Mouse (Mus musculus) adrenal gland, adult 18-20 months (tissue): Measurements from ENCODE around the gene Pcbp4. TPM values are rescaled to one million over a fixed set of nuclear protein-coding genes. Genes with fewer than 3 reads are reported as not detected.

ENCODE experiments used
- DNase-seq, 2 experiments: peaks; one replicate each; pipeline ENCODE4 v3.0.0; 2021 to 2022; ENCODE audit warnings: low spot score in 2 of 2
- total RNA-seq, 2 experiments: library from RNA; stranded (reverse); gene quantifications; 1 replicate in 1 of 2; 2 replicates in 1 of 2; pipeline ENCODE4 v1.2.3; 2021

The Pcbp4 gene
- total RNA-seq, 2 experiments from 2014 or later: 22.4 to 28.0 TPM

DNA sequence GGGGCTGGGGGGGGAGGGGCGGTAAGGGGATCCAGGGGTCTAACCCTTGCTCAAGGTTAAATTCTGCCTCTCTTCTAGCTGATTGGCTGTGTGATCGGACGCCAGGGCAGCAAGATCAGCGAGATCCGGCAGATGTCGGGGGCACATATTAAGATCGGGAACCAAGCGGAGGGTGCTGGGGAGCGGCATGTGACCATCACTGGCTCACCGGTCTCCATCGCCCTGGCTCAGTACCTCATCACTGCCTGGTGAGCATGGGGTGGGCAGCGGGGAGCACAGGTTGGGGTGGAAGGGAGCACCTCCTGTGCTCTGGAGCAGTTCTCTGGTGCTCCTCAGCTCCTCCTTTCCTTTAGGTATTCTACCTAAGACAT is 9.3 kb downstream of the Pcbp4 start:
- no peak for DNase-seq

DNA sequence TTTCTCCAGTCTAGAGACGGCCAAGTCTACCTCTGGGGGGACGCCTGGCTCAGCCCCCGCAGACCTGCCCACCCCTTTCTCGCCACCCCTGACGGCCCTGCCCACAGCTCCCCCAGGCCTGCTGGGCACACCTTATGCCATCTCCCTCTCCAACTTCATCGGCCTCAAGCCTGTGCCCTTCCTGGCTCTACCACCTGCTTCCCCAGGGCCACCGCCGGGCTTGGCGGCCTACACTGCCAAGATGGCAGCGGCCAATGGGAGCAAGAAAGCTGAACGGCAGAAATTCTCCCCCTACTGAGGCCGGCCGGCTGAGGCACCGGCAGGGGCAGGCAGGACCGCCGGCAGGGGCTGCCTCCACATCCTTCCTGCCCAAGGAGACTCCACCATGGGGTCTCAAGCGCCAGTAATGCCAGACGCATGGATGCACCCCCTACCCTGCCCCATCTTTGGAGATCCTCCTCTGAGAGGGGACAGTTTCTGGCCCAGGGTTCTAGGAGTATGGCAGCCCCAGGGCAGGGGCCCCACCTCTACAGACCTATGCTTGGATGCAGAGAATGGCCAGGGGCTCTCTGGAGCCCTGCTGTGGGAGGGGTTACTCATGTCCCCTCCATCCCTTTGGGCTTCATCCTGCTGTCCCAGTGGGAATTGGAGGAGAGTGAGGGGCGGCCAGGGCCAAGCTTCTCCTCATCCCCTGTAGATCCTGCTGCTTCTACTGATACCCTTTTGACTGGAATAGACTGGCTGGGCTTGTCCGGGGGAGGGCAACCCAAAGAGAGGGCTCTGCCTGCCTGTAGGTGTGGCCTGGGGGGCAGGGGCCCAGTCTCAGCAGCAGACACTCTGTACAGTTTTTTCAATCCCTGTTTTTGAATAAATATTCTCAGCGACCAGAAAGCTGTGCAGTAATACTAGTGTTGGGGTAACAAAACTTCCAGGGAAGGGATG is 10.3 kb downstream of the Pcbp4 start:
- no peak for DNase-seq

DNA sequence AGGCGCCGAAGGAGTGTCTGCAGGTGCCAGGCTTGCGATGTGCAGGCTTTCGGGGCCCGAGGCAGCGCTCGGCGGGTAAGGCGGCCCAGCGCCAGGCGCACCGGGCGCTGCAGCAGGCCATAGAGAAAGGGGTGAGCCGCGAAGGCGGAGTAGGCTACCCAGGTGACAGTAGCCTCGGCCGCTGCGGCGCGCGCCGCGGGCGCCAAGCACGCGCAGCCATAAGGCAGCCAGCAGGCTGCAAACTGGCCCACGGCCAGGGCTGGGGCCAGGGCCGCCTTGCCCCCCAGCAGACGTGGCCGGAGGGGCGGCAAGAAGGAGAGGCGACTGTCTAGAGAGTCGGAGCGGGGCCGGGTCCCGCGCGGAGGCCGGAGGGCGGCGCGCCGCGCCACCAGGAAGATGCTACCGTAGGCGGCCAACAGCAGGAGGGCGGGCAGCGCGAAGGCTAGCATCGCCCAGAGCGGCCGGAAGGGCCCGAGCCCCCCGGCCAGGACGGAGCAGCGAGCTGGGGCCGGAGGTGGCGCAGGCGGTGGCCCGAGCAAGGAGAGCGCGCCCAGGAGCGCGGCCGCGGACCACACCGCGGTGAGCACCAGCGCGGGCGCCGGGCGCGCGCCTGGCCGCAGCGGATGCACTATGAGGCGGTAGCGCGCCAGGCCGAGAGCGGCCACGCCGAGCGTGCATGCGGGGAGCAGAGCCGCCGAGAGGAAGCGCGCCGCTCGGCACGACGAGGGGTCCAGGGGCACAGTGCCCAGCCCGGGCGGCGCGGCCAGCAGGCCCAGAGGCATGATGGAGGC is 11.9 kb downstream of the Pcbp4 start:
- DNase-seq: peak in 1 of 2 experiments; percentile 39

DNA sequence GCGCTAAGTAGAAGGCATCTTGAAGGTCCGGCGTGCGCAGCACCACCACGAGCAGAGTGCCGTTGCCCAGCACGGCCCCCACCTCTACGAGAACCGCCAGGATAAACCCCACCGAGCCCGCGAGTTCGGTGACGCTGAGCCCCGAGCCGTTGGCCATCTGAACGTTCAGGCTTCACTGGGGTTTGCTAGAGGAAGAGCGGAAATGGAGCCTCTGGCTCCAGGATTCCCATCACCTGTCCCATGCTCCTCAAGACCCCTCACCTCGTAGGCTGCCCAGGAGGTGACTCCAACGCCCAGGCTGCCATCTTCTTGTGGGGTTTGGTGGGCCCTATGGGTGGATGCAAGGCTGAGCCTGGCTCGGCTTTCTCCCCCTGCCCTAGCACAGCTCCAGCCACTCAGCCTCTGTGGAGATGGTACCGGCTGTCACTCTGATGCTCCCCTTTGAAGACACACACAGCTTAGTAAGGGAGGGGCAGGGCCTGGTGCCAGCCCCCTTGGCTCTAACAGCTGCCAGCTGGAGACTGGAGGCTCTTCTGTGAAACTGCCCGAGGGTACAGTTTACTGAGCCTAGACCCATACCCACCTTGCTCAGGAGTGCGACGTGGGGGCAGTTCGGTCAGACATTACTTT is 12.6 kb downstream of the Pcbp4 start, which contains the start of gene Gpr62:
Gene Gpr62, minus strand, starts transcription at position 368 of the 630 bp plus-strand sequence.
- DNase-seq: no peak

DNA sequence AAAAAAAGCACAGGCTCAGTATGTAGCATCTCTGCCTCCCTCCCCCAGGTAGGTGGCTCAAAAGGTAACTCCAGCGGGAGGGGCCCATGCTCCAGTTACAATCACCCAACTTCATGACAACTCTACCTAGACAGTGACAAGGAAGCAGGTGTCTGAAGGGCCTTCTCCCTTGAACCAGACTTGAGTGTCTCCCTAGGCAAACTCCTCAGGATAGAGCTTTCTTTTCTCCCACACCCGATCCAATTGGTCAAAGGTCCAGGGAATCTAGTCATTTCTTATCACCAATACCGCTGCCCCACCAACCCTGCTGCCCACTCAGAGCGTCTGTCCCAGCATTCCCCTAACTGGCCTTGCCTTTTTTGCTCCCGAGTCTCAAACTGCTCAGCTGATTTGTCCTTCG is 13.6 kb downstream of the Pcbp4 start:
- DNase-seq: no peak

DNA sequence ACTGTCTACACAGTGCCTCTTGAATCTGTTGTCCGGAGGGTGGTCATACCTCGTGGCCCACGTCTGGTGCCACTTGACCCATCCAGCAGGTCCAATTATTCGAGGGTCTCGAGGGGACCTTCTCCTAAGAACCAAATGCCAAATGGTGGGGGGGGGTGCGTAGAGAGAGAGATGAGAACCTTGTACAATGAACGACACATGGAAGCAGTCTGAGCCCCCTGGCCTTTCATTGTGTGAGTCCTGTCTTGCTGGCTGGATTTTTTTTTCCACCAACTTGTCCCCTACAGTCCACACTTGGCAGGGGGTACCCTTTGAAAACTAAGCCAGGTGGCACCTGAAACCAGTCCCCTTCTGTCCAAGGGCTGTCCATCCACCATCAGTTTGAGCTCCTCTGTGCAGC is 14.7 kb downstream of the Pcbp4 start:
- DNase-seq: no peak

DNA sequence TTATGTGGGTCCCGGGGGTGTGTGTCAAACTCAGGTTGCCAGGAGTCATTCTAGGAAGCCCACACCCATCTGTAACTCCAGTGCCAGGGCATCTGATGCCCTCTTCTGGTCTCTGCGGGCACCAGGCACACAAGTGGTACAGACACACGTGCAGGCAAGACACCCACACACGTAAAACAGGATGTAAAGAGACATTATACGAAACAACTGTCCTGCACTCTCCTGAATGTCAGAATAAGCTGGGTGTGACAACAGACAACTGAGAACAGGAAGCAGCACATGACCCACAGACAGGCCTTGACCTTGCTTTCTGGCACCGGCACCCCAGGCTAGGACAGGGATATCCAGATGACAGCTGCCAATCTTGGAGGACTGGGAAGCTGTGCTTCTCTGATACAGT is 16.2 kb downstream of the Pcbp4 start:
- no peak for DNase-seq

DNA sequence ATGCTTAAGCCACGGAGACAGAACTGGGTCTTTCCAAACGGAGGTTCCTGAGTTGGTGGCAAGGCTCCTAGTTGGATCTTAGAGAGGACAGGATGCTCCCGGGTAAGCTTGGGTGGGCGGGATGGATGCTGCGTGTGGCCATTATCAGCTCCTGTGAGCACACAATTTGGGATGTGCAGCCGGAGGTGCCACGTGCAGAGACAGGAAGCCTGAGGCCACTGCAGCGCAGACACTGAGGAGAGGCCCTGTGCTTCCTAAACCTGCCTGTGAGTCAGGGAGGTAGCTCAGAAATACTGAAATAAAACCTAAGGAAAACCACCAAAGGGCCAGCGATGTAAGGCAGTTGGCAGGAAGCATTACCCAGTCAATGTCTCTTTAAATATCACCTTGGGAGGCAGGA is 16.7 kb downstream of the Pcbp4 start:
- DNase-seq: no peak

DNA sequence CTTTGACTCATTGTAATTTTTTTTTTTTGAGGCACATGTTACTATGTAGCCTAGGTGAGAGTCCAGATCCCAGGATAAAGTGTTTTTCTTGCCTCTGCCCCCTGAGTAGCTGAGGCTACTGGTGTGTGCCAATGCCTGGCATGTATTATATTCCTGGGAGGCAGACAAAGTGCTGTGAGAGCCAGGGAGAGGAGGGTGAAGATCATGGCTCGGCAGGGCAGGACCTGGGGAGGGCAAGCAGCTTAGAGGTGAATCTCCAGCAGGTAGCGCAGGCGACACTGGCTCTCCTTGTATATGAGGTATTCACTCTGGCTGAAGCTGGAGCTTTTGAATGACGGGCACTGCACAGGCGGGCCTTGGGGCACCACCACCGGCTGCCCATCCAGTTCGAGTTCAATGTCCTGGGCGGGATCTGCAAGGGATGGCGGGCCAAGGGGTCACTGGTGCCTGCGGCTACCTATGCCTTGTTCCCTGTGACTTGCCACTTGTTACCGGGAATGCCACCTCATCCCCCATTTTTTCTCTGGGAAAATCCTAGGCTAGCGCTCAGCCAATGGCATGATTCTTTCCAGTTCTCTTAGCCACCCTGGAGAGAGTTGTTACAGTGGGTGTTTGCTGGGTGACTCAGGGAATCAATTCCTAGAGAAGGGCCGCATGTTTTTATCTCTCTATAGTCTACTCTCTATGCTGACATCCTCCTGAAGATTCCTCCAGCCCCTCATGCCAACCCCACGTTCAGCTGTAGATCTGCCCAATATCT is 18.1 kb downstream of the Pcbp4 start:
- peak in 1 of 2 experiments; percentile 18 for DNase-seq

DNA sequence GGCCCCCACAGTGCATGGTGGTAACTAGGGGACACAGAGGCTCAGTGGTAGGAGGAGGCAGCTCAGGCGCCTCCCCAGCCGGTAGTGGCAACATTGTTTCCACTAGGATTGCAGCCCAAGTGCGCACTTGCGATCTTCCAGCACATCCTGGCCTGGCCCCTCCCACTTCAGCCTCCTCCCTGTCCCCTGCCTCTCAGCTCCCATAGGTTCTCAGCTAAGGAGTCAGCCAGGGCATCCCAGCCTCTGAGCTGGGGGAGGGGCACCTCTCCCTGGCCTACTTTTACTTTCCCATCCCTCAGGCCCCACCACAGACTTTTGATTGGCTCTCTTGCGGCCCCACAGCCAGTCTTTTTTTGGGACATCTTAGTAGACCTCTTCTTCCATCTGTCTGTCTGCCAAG is 18.8 kb downstream of the Pcbp4 start:
- peak in 1 of 2 experiments; percentile 34 for DNase-seq

DNA sequence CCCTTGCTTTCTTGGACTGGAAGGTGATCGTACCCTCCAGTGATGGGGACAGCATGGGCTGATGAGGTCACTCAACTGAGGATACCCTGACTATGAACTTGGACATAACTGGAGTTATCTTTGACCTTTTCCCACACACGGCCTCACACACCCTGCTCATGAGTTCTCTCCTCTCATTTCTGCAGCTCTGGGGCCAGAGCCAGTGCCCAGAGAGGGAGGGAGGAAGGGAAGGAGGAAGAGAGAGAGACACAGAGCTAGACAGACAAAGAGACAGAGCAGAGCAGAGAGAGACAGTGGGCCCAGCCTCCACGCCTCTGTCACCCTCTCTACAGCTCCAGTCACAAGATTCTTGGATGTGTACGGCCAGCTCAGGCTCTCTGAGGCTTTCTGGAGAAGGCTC is 19.2 kb downstream of the Pcbp4 start:
- DNase-seq: peak in 1 of 2 experiments; percentile 20

DNA sequence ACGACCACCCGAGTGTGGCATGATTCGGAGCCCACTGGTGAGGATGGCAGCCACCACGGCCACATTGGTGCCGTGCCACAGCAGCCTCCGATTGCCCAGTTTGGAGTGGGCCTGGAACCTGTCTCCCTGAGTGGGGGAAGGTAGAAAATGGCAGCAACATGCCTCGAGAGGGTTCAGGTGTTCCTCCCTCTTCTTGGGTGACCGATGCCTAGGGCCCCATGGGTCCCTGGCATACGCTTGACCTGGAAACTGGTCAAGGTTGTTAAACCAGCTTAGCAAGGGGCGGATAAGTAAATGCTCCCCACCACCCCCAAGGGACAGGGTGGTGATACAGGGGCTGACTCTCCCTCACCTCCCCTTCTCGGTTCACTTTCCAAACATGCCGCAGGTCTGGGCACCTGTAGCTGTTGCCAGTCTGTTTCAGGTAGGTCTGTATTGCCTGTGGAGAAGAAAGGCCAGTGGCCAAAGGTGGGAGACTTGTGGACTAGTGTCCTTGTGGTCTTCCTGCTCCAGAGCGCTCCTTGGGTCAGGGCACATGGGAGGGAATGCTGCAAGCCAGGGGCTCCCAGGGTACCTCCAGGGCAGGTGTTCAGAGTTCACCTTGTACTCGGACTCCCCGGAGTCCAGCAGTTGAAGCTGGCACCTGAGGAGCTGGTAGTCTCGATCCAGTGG is 20.1 kb downstream of the Pcbp4 start:
- peak in 1 of 2 experiments; percentile 26 for DNase-seq

DNA sequence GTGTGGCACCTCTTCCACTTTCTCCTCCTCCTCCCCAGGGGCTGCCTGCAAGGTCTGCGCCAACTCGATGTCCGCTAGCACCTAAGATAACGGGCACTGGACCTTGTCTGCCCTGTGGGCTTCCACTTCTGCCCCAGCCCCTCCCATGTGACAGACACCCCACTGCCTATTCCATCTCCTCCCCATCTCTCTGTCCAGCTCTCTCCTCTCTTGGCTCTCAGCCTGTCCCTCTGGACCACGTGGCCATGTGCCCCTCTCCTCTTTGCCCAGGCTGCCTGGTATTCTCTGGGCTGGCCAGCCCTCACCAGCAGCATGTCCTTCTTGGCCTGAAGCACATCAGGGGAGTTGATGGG is 20.6 kb downstream of the Pcbp4 start:
- DNase-seq: peak in 1 of 2 experiments; percentile 22

DNA sequence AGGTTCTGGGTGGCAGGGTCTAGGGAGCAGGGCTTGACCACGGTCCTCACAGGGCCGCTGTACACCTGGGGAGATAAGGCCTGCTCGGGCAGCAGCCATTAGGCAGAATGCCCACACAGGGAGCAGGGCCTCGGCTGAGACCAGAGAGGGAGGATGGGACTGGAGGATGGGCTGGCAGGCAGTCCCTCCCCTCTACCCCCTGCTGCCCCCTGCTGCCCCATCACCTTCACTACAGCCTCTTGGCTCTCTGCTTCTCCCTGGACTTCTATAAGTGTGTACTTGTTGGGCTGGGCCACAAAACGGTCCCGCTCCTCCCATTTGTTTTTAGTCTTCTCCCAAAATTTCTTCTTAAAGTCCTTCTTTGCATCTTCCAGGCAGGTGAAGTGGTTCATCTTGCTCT is 21.4 kb downstream of the Pcbp4 start:
- DNase-seq: peak; percentile 51 to 64

DNA sequence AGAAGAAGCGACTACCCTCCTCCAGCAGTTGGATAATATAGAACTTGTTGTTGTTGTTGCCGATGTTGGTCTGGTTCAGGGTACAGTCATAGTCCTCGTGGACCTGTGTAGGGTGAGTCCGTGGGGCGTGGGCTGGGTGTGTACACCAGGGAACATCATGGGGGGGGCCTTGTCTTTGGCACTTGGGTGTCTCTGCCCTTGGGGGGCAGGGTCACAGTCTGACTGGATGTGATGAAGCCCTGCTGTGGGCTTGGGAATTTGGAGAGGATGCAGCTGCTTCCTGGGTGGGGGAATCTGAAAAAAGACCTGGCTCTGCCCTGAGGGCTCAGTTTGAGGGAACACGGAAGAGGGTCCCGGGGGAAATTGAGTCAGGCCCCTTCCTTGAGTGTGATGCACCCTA is 22.0 kb downstream of the Pcbp4 start:
- peak in 1 of 2 experiments; percentile 26 for DNase-seq

DNA sequence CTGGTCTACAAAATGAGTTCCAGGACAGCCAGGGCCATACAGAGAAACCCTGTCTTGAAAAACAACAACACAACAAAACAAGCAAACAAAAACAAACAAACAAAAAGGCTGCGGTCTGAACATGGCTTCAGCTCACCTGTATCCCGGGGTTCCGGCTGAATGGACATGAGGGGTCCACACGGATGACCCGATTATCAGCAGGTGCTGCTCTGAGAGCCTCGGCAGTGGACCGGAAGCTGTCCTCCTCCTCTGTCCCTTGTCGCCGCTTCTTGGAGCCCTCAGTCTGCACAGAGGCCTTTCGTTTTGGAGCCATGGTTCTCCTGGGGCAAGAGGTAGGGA is 22.5 kb downstream of the Pcbp4 start, which contains the start of gene Rrp9:
Gene Rrp9, plus strand, starts transcription at position 301 of the 339 bp plus-strand sequence.
- DNase-seq: no peak

DNA sequence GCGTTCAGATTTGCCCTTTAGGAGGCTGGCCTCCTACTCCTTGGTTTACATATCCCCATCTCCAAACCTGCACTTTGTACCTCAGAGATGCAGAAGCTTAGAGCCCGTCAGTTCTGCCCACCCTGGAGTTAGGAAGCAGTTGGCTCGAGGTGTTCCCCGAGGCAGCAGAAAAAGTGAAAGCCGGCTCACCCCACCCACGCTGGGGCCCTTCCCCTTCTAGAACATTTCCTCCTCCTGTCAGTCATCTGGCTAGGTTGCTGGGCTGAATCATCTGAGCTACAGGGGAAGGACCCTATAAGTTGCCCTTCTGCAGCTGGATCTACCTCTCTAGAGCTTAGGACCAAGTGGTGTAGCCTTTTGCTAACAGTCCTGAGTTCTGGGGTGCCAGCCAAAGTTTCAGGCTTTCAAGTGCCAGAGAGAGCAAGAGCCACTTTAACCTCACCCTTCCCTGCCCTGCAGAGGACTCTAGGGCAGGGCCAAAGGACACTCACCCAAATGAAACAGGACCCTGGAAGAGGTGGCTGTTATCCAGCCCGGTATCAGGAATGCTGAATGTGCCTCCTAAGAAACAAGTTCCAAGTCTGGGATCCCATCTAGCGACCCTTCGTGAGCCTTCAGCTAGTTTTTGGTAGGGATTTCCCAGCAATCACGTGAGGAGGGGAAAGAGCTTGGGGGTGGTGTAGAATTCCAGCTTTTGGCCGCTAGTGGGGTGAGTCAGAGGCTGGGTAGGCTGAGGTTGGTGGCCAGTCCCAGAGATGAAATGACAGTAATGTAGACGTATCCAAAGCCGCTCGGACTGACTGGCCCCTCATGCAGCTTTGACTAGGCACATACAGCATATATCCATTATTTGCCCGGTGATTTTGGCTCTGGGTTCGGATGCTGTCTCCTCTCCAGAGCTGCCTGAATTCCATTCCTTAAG is 23.2 kb downstream of the Pcbp4 start:
- DNase-seq: peak; percentile 60 to 62

DNA sequence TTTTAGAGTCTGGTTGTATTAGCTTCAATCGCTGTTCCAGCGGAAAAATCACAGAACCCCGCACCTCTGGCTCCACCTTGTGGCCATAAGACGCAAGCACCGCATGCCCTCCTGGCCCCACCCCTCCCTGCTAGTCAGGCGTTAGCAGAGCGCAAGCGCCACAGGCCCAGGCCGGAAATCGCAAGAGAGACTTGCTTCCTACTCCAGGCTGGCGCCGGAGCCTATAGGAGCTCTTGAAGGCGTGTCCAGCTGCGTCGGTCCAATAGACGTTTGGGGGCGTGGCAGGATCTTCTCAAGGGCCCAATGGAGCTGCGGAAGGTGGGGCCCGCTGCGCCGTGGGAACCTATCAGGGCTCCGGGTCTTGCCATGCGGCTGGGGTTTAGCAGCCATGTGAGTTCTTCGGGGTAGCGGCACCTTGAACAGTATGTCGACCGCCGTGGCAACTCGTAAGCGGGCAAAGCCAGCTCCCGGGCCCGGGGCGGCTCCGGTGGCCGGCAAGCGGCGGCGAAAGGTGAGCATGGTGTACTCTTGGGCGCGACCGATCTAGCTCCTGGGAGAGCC is 23.9 kb downstream of the Pcbp4 start, which contains the start of gene Parp3:
Gene Parp3, minus strand, starts transcription at position 26 of the 561 bp plus-strand sequence.
- DNase-seq: peak; percentile 94 to 97

DNA sequence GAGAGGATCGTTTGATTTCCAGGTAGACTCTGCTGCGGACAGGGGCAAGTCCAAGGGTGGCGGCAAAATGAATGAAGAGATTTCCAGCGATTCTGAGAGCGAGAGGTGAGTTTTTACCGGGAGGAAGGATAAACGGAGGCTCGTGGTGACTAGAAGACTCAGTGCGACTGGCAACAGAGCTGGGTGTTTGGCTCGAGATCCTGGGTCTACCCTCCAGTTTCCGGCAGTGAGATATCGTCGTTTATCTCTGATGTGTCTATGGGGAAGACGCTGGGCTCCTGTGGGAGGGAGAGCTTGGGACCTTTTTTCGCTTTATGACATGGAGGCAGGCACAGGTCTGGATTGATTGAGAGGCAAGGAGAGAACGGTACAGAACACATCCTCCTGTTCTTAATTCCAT is 24.6 kb downstream of the Pcbp4 start:
- peak in 1 of 2 experiments; percentile 12 for DNase-seq
